Mouse (Mus musculus) stomach, postnatal 0 days (tissue): ENCODE results near the gene Dlg2. TPM values are rescaled to one million over a fixed set of nuclear protein-coding genes. Genes with fewer than 3 reads are reported as not detected.

Experiments used
- ATAC-seq: fragments of 200-750 bp; cut with Nextera tagmentation; 2 replicates; pipeline ENCODE4 v1.8.0; 2017; ENCODE audit not compliant: low FRiP score, low TSS enrichment
- DNase-seq: peaks from one replicate; pipeline ENCODE4 v3.0.0-alpha.2; 2016; ENCODE audit warnings: low spot score
- H3K27ac ChIP-seq: fragments of 300-500 bp; sonication (generic); replicated peaks from 2 replicates; pipeline ENCODE4 v1.5.1; 2014; ENCODE audit warnings: mild to moderate bottlenecking, control low read depth
- H3K27me3 ChIP-seq: fragments of 300-500 bp; sonication (generic); 2 replicates; pipeline ENCODE4 v1.6.1; 2014; ENCODE audit warnings: low read length; ENCODE audit not compliant: control insufficient read depth, insufficient read depth
- H3K36me3 ChIP-seq: fragments of 300-500 bp; sonication (generic); 2 replicates; pipeline ENCODE4 v1.6.1; 2014; ENCODE audit warnings: low read length, mixed read lengths; ENCODE audit not compliant: control insufficient read depth, insufficient read depth
- H3K4me1 ChIP-seq: fragments of 300-500 bp; sonication (generic); replicated peaks from 2 replicates; pipeline ENCODE4 v1.6.1; 2014; ENCODE audit warnings: antibody characterized with exemption; ENCODE audit not compliant: control insufficient read depth, insufficient read depth
- H3K4me2 ChIP-seq: fragments of 300-500 bp; sonication (generic); replicated peaks from 2 replicates; pipeline ENCODE4 v1.6.1; 2014; ENCODE audit warnings: low read depth, mild to moderate bottlenecking, control low read depth, moderate library complexity
- H3K4me3 ChIP-seq: fragments of 300-500 bp; sonication (generic); 2 replicates; pipeline ENCODE4 v1.5.1; 2014; ENCODE audit warnings: low read depth, low read length, control low read depth
- H3K9ac ChIP-seq: fragments of 300-500 bp; sonication (generic); 2 replicates; pipeline ENCODE4 v1.6.1; 2014; ENCODE audit warnings: mild to moderate bottlenecking, low read length, control low read depth, mixed read lengths
- H3K9me3 ChIP-seq: fragments of 300-500 bp; sonication (generic); 2 replicates; pipeline ENCODE4 v1.6.1; 2016; ENCODE audit warnings: low read length; ENCODE audit not compliant: control insufficient read depth
- CTCF ChIP-seq: IDR thresholded peaks from 2 replicates; pipeline ENCODE4 v1.5.1; 2016; ENCODE audit warnings: antibody characterized with exemption, low read depth, mild to moderate bottlenecking, moderate library complexity
- EP300 ChIP-seq: optimal IDR thresholded peaks from 2 replicates; pipeline ENCODE3; 2016; ENCODE audit warnings: antibody characterized with exemption
- whole genome bisulfite sequencing: fragments of 180-500 bp; shearing (Covaris S2); extraction: QIAGEN DNeasy Blood & Tissue Kit; methylation state at CpG from one replicate; pipeline ENCODE4 v1.1.7; 2014; 5-methylcytosine and 5-hydroxymethylcytosine counted together
- polyA plus RNA-seq: library from polyadenylated mRNA; unstranded; fragments of >200 nt; fragmentation: Nextera tagmentation; extraction: Ambion mirVana; gene quantifications from 2 replicates; pipeline ENCODE4 v1.2.1, GENCODE M21; 2015

The Dlg2 gene
- polyA plus RNA-seq, 1 experiment from 2014 or later, result 12.8 TPM

DNA sequence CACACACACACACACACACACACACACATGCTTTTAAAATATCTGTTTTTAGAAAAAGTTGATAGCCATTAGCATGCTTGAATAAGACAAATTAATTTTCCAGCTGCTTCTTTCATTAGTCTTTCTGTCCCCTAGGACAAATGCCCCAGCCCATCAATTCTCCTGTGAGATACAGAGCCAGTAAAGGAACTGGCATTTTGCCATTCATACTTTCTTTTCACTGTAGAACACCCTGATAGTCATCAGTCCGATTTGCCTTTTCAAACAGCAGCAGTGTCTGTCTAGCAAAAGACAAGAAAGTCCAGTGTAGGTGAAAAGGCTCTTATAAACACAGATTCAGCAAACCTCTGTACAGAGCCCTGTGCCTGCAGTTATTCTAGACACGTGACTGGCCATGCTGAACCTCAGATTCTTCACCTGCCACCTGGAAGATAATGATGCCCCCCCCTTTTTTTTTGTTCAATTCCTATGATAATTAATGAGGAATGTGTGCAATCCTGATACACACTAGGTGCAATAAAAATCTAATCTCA is 685.2 kb downstream of the Dlg2 start:
- ATAC-seq (no peak), DNase-seq (no peak)
- Histone ChIP-seq H3K4me3 (no peak overlapping the region), H3K36me3 (no peaks in the 10 kb centered on the region), H3K27me3 (no peaks in the 10 kb centered on the region), H3K9ac (no peak overlapping the region), H3K4me2 (no peak overlapping the region), H3K4me1 (no peaks in the 10 kb centered on the region), H3K9me3 (no peaks in the 10 kb centered on the region), H3K27ac (no peak overlapping the region)
- 34% methylated on average over 2 of the region's 2 CpGs for WGBS
- TF ChIP-seq CTCF, result no peak
- TF ChIP-seq EP300, result no peak

DNA sequence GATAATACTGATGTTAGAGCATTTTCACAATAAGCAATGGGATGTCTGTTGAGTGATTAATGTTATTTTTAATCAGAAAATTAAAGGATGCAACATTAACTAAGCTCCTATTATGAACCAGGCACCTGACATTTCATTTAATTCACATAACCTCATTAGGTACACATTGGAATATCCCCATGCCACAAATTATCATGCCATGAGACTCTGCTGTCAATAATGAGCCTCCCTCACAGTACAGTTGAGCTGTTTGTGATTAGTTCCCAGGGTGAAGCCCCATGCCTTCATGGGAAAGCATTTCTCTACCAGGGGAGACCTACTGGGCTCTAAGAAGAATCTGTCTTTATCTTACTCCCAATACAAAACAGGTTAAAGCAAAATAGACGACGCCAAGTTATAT is 697.1 kb downstream of the Dlg2 start:
- no peaks in the 10 kb centered on the region for H3K4me1 ChIP-seq
- no peak for ATAC-seq
- no peak overlapping the region for H3K9ac ChIP-seq

DNA sequence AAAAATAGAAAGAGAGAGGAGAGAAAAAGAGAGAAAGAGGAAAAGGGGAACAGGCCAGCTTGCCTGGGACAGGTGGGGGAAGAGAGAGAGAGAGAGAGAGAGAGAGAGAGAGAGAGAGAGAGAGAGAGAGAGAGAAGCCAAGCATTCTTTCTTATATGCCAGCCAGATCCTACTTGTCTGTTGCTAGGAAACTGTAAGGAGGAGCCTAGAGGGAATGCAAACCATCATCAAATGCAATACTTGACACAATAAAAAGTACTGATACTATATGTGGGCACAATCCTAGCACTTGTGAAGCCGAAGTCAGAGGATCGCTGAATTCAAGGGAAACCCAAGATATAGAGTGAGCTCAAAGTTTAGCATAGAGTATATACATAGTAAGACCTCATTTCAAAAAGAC is 711.7 kb downstream of the Dlg2 start:
- Histone ChIP-seq H3K9ac (no peak overlapping the region), H3K27ac (no peak overlapping the region), H3K9me3 (no peaks in the 10 kb centered on the region), H3K4me2 (no peak overlapping the region), H3K27me3 (no peaks in the 10 kb centered on the region), H3K36me3 (no peaks in the 10 kb centered on the region), H3K4me3 (no peak overlapping the region), H3K4me1 (no peaks in the 10 kb centered on the region)
- no peak for TF ChIP-seq CTCF
- no peak for TF ChIP-seq EP300
- DNase-seq, result no peak
- 89% methylated on average over 2 of the region's 2 CpGs for WGBS
- no peak for ATAC-seq

More for the DNA sequence above, 697.1 kb downstream of the Dlg2 start:
- no peaks in the 10 kb centered on the region for H3K9me3 ChIP-seq
- DNase-seq, result no peak
- H3K4me2 ChIP-seq, result no peak overlapping the region
- no peaks in the 10 kb centered on the region for H3K27me3 ChIP-seq
- 89% methylated on average over 2 of the region's 2 CpGs for WGBS
- H3K27ac ChIP-seq, result no peak overlapping the region
- no peaks in the 10 kb centered on the region for H3K36me3 ChIP-seq
- no peak for TF ChIP-seq EP300
- no peak for TF ChIP-seq CTCF
- H3K4me3 ChIP-seq, result no peak overlapping the region

DNA sequence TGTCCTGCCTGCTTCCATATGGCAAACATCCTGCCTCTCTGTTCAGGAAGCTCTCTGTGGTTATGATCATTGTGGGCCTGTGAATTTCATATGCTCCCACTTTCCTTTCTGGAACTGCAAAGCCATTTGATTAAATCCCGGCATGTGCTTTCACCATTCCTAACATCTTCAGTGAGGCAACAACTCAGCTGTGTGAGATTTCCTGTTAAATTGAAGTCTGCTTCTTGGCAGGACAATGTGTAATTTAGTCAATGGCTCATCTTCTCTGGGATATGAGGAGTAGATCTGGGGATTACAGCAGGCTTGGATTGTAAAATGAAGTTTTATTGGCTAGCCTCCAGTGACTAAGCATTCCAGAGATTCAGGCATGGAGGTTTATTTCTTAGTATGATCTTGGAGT is 722.9 kb downstream of the Dlg2 start:
- no peaks in the 10 kb centered on the region for H3K36me3 ChIP-seq
- no peak overlapping the region for H3K9ac ChIP-seq
- H3K27ac ChIP-seq, result no peak overlapping the region
- H3K4me1 ChIP-seq, result no peaks in the 10 kb centered on the region
- ATAC-seq (no peak), DNase-seq (no peak)
- no peak overlapping the region for H3K4me3 ChIP-seq
- no peak for TF ChIP-seq EP300
- TF ChIP-seq CTCF, result no peak
- WGBS, result 90% methylated on average over 1 of the region's 1 CpGs
- no peaks in the 10 kb centered on the region for H3K27me3 ChIP-seq
- H3K9me3 ChIP-seq, result no peaks in the 10 kb centered on the region
- no peak overlapping the region for H3K4me2 ChIP-seq

DNA sequence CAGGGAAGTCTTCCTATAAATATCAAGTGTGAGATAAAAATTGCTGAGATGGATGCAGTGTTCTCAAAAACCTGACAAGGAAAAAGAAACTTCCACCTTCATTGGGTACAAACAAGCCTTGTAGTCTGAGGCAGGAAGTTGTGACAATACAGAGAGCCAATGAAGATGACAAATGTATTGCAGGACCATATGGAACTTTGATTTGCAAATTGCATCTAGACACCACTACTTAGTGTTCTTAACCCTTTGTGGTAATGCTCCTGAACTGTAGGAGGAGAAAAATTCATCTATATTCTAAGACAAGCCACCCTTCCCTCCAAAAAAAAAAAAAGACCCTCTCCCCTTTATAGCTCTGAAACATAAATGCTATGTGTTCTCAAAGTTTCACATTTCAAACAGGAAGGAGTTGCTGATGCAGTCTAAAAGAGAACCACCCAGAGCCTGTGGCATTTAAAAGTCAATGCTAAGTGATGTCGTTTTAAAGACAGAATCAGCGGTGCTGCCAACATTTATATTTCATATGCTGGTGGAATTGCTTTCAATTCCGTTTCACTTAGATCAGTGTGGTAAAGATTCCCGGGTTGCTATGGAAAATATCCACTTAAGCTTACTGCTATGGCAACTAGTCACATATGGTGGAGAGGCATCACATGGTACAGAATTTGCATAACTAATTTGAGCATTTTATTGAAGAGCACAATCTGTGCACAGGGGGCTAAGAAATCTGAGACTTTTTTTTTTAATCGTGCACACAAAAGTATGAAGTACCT is 731.8 kb downstream of the Dlg2 start:
- WGBS, result 58% methylated on average over 5 of the region's 5 CpGs
- no peak overlapping the region for H3K27ac ChIP-seq
- H3K9ac ChIP-seq, result no peak overlapping the region
- TF ChIP-seq CTCF, result no peak
- no peak for TF ChIP-seq EP300
- DNase-seq, result no peak
- H3K27me3 ChIP-seq, result no peaks in the 10 kb centered on the region
- H3K36me3 ChIP-seq, result no peaks in the 10 kb centered on the region
- H3K9me3 ChIP-seq, result no peaks in the 10 kb centered on the region
- no peak overlapping the region for H3K4me3 ChIP-seq
- H3K4me1 ChIP-seq, result no peaks in the 10 kb centered on the region
- no peak overlapping the region for H3K4me2 ChIP-seq
- no peak for ATAC-seq

DNA sequence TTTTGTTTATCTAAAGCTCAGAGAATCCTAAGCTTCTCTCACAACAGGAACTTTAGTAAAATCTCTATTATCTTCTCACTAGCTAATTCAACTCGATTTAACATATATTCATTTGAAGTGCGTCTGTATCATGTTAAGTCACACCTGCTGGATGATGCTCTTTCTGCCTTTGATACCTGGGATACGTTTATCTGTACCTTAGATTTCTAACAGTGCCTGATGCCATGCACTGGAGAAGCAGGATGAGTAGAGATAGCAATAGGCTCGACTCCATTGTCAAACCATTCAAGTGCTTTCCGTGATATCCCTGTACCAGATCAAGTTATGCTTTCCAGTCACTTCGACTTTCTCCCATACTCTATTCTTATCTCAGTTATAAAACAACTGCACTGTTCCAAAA is 732.5 kb downstream of the Dlg2 start:
- no peak for ATAC-seq

More for the DNA sequence above, 732.5 kb downstream of the Dlg2 start:
- no peak overlapping the region for H3K27ac ChIP-seq
- no peaks in the 10 kb centered on the region for H3K4me1 ChIP-seq
- H3K36me3 ChIP-seq, result no peaks in the 10 kb centered on the region
- TF ChIP-seq EP300 (no peak), CTCF (no peak)
- no peak overlapping the region for H3K4me3 ChIP-seq
- H3K9me3 ChIP-seq, result no peaks in the 10 kb centered on the region
- DNase-seq, result no peak
- no peaks in the 10 kb centered on the region for H3K27me3 ChIP-seq
- H3K9ac ChIP-seq, result no peak overlapping the region
- WGBS, result 72% methylated on average over 6 of the region's 6 CpGs
- no peak overlapping the region for H3K4me2 ChIP-seq
